Mouse (Mus musculus): Measurements from ENCODE around the gene Plek.

The Plek gene

DNA sequence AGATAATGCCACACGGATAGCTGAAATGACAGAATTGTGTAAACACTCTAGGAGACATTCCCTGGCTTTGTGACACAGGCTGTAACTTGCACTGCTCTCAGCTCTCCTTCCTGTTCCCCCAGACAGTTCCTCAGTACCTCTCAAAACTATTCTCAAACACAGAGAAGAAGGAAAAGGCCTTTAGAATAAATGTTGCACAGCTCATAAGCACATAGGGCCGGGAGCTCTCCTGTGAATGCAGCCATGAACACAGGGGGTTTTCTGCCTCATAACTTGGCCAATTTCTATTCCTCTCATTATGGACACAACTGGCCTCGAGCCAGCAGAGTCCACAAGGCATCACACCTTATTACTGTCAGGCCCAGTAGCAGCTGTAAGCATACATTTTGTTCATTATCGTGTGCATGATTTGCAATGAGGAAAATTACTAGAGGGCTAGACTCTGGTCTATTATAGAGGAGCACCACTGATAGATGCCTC is 110.2 kb downstream of the Plek start:
- DNase-seq, result no peak

- no peak for DNase-seq
These were observed 110.9 kb downstream of the Plek start for GRCm38 (mm10) chr11:16941103-16941793.

DNA sequence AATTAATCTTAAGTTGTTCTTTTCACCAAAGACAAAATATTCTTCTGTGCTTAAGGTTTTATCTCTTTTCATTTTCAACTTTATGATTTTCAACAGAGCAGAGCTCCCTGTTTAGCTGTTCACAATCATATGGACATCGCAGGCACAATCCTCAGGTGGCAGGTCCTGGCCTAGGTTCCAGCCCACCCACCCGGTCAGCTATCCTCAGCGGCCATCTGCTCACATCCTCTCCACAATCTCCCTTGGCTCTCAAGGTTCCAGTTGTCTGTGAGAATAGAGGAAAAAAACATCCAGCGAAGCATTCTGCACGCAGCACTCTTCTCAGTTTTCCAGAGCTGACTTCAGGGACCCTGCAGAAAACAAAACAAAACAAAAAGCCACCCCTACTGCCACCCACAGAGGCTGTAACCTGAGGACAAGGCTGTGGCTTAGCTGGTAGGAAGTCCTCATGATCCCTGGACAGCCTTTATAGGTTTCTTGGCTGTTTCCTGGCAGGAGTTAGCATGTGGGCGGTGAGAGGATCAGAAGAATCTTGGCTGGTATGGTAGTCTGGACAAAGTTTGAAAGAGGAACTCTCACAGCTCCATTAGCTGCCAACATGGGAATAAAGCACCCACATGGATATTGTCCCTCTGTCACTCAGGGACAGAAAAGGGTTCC is 116.5 kb downstream of the Plek start:
- no peak for DNase-seq

GRCm38 (mm10) chr11:16932159-16932558 is 120.0 kb downstream of the Plek start:
- no peak for DNase-seq
